Mouse (Mus musculus) heart, embryonic 15.5 days (tissue): ENCODE measurements around the gene Filip1. TPM values are rescaled to one million over a fixed set of nuclear protein-coding genes. Genes with fewer than 3 reads are reported as not detected.
A peak's percentile ranks its signal among the peaks of the same experiment; 100 is the strongest.

Source experiments
- ATAC-seq: fragments of 200-750 bp; cut with Nextera tagmentation; replicated peaks from 2 replicates; pipeline ENCODE4 v1.8.0; 2017; ENCODE audit warnings: low read depth, moderate TSS enrichment; ENCODE audit not compliant: insufficient number of reproducible peaks, insufficient read depth, low FRiP score
- H3K27ac ChIP-seq: fragments of 300-500 bp; sonication (generic); 2 replicates; pipeline ENCODE4 v1.5.1; 2015; ENCODE audit warnings: mild to moderate bottlenecking, inconsistent platforms
- H3K27me3 ChIP-seq: fragments of 300-500 bp; sonication (generic); 2 replicates; pipeline ENCODE4 v1.6.1; 2015; ENCODE audit warnings: inconsistent platforms
- H3K36me3 ChIP-seq: fragments of 300-500 bp; sonication (generic); 2 replicates; pipeline ENCODE4 v1.6.1; 2015; ENCODE audit warnings: mild to moderate bottlenecking, inconsistent platforms
- H3K4me1 ChIP-seq: fragments of 300-500 bp; sonication (generic); replicated peaks from 2 replicates; pipeline ENCODE4 v1.6.1; 2015; ENCODE audit warnings: inconsistent platforms
- H3K4me2 ChIP-seq: fragments of 300-500 bp; sonication (generic); 2 replicates; pipeline ENCODE4 v1.6.1; 2015; ENCODE audit warnings: inconsistent platforms, mild to moderate bottlenecking, moderate library complexity
- H3K4me3 ChIP-seq: fragments of 300-500 bp; sonication (generic); 2 replicates; pipeline ENCODE4 v1.5.1; 2015; ENCODE audit warnings: mild to moderate bottlenecking, inconsistent platforms
- H3K9ac ChIP-seq: fragments of 300-500 bp; sonication (generic); 2 replicates; pipeline ENCODE4 v1.6.1; 2015; ENCODE audit warnings: mild to moderate bottlenecking, inconsistent platforms
- H3K9me3 ChIP-seq: fragments of 300-500 bp; sonication (generic); replicated peaks from 2 replicates; pipeline ENCODE4 v1.6.1; 2016; ENCODE audit warnings: inconsistent platforms
- WGBS: fragments of 180-500 bp; shearing (Covaris S2); methylation state at CpG from one replicate; pipeline ENCODE4 v1.1.7; 2015; ENCODE audit warnings: mixed read lengths; 5-methylcytosine and 5-hydroxymethylcytosine counted together
- polyA plus RNA-seq: library from polyadenylated mRNA; unstranded; fragments of >200 nt; fragmentation: Nextera tagmentation; extraction: Ambion mirVana; gene quantifications from 2 replicates; pipeline ENCODE4 v1.2.1, GENCODE M21; 2015

Gene Filip1
- polyA plus RNA-seq, 1 experiment from 2014 or later: 36.6 TPM

DNA sequence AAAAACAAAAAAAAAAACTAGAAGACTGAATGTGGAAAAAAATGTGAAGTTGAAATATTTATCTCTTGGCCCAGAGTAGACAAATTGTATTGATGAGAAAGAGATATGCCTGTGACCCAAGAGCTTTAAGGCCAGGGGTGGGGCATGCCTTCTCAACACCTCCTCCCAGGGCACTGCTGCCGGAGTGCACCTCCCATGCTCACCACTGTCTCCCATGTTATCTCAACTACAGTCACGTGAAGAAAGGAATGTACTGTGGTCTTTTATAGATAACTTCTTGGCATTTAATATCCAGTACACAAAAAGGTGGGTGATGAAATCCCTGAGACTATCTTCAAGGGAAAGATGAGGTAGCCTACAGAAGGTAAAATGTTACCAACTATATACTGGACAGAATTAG, 64.7 kb downstream of the Filip1 start:
- 0 out of 2 replicates have a peak overlapping the region, but pooled peaks have one; percentile 32 for H3K27ac ChIP-seq
- no peak for ATAC-seq
- peaks cover 5% of the 10 kb centered on the region; the same call in 1 of the 2 replicates for H3K36me3 ChIP-seq
- 16% methylated on average over 2 of the region's 2 CpGs for WGBS
- peaks cover 43% of the 10 kb centered on the region for H3K4me1 ChIP-seq
- no peak overlapping the region for H3K9ac ChIP-seq
- H3K9me3 ChIP-seq: no peaks in the 10 kb centered on the region
- H3K27me3 ChIP-seq: no peaks in the 10 kb centered on the region
- H3K4me2 ChIP-seq: no peak overlapping the region
- H3K4me3 ChIP-seq: no peak overlapping the region

DNA sequence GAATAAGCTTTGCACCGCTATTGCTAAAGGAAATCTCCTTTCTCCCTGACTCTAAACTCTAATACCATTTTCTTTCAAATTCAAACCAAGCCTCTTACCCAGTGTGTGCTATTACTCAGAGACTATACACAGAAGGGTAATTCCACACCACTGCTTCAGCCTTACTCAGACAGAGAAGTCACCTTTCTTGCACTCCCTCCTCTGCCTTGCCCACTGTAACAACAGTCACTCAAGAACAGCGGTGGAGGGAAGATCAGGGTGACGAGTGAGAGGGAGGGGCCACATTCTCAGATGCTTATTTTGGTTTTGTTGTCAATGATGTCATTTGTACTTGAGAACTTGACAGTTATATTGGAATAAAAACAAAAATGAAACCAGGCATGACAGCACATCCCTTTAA, 65.2 kb downstream of the Filip1 start:
- Histone ChIP-seq H3K9ac (no peak overlapping the region), H3K27ac (peak overlapping the region; percentile 32; the same call in 1 of the 2 replicates), H3K4me3 (no peak overlapping the region), H3K27me3 (no peaks in the 10 kb centered on the region), H3K4me1 (peaks cover 38% of the 10 kb centered on the region), H3K9me3 (no peaks in the 10 kb centered on the region), H3K4me2 (no peak overlapping the region), H3K36me3 (peaks cover 5% of the 10 kb centered on the region; the same call in 1 of the 2 replicates)
- ATAC-seq: no peak
- WGBS: 53% methylated on average over 3 of the region's 3 CpGs

DNA sequence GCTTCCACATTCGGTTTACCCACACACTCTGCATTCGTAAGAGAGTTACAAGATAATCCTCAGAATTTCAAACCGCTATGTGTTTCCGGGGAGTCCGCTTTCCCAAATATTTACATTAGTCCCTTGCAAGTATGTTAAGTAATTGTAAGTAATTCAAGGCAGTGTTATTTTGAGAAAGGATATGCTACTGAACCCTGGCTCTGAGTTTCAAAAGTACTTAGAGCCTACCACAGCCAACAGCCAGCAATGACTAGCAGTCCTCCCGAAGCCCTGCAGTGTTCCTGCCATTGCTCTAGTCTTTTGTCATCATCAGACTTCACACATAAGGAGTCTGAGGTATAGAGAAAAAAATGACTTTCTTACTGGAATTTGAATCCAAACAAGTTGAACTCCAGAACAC, 67.8 kb downstream of the Filip1 start:
- Histone ChIP-seq H3K27me3 (no peaks in the 10 kb centered on the region), H3K4me1 (peaks cover 20% of the 10 kb centered on the region), H3K27ac (no peak overlapping the region), H3K4me2 (no peak overlapping the region), H3K9ac (no peak overlapping the region), H3K36me3 (no peaks in the 10 kb centered on the region), H3K4me3 (no peak overlapping the region), H3K9me3 (no peaks in the 10 kb centered on the region)
- 60% methylated on average over 6 of the region's 6 CpGs for WGBS
- no peak for ATAC-seq

DNA sequence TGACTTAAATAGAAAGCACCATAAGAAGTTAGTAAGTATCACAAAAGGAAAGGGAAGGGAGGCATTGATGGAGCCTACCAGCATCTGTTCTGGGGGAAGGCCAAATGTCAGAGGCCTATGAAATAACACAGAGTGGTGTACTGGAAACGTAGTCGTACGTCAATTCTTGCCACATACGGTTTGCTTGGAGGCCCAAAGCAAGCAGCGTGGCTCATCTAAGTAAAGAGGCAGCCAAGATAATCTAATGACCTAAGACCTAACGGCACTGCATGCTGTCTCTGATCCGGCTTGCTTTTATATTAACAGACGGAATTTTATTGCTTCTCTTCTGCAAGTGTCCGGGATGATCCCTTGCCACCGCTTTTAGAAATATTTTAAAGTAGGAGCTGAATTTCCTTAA, 68.7 kb downstream of the Filip1 start:
- H3K9ac ChIP-seq: no peak overlapping the region
- no peak overlapping the region for H3K4me2 ChIP-seq
- H3K4me1 ChIP-seq: peaks cover 20% of the 10 kb centered on the region
- H3K27me3 ChIP-seq: no peaks in the 10 kb centered on the region
- 56% methylated on average over 10 of the region's 10 CpGs for WGBS
- H3K4me3 ChIP-seq: no peak overlapping the region
- no peaks in the 10 kb centered on the region for H3K36me3 ChIP-seq
- ATAC-seq: no peak
- H3K9me3 ChIP-seq: no peaks in the 10 kb centered on the region
- no peak overlapping the region; the same call in 1 of the 2 replicates for H3K27ac ChIP-seq

DNA sequence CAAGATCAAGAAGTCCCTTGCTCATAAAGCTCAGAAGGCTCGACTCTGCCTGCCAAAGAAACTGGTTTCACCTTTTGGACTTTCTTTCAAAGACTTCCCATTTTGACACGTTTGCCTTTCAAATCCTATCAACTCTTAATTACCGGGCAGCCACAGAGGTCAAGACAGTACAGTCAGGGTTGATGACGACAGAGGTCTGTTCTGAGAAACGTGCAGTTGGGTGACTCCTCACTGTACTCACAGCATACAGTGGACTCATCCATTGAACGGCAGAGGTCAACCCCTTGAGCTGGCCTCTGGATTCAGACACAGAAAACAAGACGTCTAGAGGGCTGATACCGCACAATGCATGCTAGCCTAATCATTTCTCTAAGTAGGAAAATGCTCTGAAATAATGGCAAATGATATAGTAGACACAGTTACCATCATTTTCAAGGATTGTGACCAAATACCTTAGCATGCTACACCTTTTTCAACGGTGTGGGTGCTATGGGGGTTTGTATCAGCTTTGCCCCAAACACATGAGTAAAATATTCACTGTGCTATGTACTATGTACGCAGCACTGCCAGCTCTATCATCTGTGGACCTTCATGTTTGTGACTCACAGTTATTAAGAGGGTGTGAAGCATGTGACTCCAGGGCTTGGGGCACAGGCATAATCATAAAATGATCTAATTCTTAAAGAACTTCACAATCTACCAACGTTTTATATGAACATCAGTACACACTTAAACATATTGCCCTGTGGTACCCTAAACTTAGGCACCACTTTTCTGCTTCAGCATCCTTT, 74.0 kb downstream of the Filip1 start:
- no peak for ATAC-seq
- no peak overlapping the region for H3K9ac ChIP-seq
- H3K36me3 ChIP-seq: no peaks in the 10 kb centered on the region
- H3K9me3 ChIP-seq: no peaks in the 10 kb centered on the region
- no peak overlapping the region for H3K4me2 ChIP-seq
- H3K4me1 ChIP-seq: peaks cover 7% of the 10 kb centered on the region
- H3K27ac ChIP-seq: no peak overlapping the region
- no peaks in the 10 kb centered on the region for H3K27me3 ChIP-seq
- WGBS: 50% methylated on average over 11 of the region's 11 CpGs
- no peak overlapping the region for H3K4me3 ChIP-seq

DNA sequence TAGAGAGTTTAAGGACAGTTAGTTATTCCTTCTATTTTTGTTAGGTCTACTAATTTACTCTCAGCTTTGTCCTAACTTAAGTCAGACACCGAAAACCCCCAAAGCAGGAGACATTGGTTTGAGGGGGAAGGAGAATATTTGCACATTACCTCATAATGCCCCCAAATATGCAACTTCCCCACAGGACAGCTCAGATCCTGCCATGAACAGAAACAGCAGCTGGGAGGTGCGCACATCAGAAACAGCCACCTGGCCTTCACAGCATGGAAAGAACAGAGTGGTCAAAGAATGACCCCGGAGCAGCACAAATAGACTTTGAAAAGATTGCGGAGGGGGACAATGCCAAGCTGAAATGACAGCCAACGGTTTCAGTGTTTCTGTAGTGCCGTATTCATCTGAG, 75.1 kb downstream of the Filip1 start:
- no peak overlapping the region for H3K9ac ChIP-seq
- H3K27ac ChIP-seq: no peak overlapping the region
- H3K4me1 ChIP-seq: peaks cover 7% of the 10 kb centered on the region
- no peak overlapping the region for H3K4me2 ChIP-seq
- 82% methylated on average over 6 of the region's 6 CpGs for WGBS
- no peak for ATAC-seq
- no peaks in the 10 kb centered on the region for H3K27me3 ChIP-seq
- no peak overlapping the region for H3K4me3 ChIP-seq
- H3K36me3 ChIP-seq: no peaks in the 10 kb centered on the region
- no peaks in the 10 kb centered on the region for H3K9me3 ChIP-seq

DNA sequence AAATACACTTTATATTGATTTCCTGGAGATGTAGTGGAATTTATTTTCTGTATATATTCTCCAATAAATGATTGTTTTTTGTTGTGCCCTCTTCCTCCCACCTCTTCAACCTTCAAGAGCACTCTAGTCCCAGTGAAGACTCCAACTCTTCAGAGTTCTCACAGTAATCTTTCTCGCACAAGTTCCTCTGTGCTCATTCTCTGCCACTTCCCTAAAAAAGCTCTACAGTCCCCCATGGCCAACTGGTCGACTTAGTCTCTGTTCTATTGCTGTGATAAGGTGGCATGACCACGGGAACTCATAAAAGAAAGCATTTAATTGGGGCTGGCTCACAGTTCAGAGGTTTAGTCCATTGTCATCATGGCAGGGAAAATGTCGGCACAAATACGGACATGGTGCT, 80.1 kb downstream of the Filip1 start:
- H3K27me3 ChIP-seq: no peaks in the 10 kb centered on the region
- no peak overlapping the region for H3K4me2 ChIP-seq
- peaks cover 10% of the 10 kb centered on the region for H3K4me1 ChIP-seq
- no peak overlapping the region for H3K4me3 ChIP-seq
- H3K9me3 ChIP-seq: no peaks in the 10 kb centered on the region
- no peak overlapping the region for H3K9ac ChIP-seq
- H3K36me3 ChIP-seq: no peaks in the 10 kb centered on the region
- ATAC-seq: no peak
- WGBS: 86% methylated on average over 5 of the region's 5 CpGs
- H3K27ac ChIP-seq: no peak overlapping the region

DNA sequence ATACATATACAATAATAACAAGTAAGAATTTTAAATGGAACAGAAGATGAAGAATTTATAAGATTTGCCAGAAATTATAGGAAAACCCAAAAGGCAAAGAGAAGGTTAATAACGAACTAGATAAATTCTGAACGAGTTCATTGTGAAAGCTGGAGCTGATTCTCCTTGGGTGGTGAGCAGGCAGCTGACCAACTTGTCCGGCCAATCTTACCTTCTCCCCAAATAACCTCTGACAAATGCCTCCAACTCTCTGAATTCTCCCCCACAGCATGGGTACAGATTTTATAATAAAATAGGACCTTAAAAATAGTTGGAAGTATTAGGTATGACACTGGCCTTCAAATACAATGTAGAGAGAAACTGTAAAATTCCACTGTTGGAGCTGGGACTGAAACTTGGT, 84.6 kb downstream of the Filip1 start:
- ATAC-seq: no peak

DNA sequence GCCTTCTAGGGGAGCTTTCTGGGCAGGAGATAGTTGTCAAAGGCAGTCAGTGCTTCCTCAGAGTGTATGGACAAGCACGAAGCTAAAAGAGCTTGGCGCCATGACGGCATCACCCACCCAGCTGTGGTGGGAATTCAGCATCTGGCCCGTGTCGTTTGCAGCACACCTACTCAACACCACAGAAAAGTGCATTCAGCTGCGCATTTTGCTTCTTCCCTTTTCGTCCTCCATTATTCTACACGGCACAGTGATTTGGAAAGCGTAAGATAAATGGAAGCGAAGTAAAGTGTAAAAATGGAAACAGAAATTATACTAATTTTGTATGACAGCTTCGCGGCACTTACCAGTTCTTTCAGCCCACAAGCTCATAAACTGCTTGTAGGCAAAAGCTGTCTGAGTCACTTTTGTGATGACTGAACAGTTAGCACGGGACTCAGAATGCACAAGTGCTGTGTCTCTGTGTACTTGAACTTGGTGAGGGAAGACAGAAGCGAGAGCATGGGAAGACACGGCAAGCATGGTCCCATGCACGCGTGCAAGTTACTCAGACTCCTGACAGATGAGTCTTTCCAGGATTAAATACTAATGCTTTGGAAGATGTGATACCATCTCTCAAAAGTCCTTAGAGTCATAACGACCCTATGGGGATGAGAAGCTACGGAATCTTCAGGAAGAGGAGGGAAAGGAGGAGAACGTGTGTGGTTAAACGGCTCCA, 85.3 kb downstream of the Filip1 start:
- WGBS: 79% methylated on average over 21 of the region's 21 CpGs
- H3K4me1 ChIP-seq: peaks cover 29% of the 10 kb centered on the region
- H3K9me3 ChIP-seq: no peaks in the 10 kb centered on the region
- no peaks in the 10 kb centered on the region for H3K36me3 ChIP-seq
- no peaks in the 10 kb centered on the region for H3K27me3 ChIP-seq
- peak overlapping the region; percentile 48 for H3K27ac ChIP-seq
- no peak for ATAC-seq
- no peak overlapping the region for H3K4me2 ChIP-seq
- no peak overlapping the region for H3K4me3 ChIP-seq
- H3K9ac ChIP-seq: no peak overlapping the region

More for the DNA sequence above, 84.6 kb downstream of the Filip1 start:
- H3K4me1 ChIP-seq: peaks cover 25% of the 10 kb centered on the region
- H3K4me3 ChIP-seq: no peak overlapping the region
- no peaks in the 10 kb centered on the region for H3K9me3 ChIP-seq
- H3K36me3 ChIP-seq: no peaks in the 10 kb centered on the region
- whole genome bisulfite sequencing: 73% methylated on average over 3 of the region's 3 CpGs
- no peak overlapping the region for H3K4me2 ChIP-seq
- no peak overlapping the region for H3K27ac ChIP-seq
- H3K9ac ChIP-seq: no peak overlapping the region
- no peaks in the 10 kb centered on the region for H3K27me3 ChIP-seq

DNA sequence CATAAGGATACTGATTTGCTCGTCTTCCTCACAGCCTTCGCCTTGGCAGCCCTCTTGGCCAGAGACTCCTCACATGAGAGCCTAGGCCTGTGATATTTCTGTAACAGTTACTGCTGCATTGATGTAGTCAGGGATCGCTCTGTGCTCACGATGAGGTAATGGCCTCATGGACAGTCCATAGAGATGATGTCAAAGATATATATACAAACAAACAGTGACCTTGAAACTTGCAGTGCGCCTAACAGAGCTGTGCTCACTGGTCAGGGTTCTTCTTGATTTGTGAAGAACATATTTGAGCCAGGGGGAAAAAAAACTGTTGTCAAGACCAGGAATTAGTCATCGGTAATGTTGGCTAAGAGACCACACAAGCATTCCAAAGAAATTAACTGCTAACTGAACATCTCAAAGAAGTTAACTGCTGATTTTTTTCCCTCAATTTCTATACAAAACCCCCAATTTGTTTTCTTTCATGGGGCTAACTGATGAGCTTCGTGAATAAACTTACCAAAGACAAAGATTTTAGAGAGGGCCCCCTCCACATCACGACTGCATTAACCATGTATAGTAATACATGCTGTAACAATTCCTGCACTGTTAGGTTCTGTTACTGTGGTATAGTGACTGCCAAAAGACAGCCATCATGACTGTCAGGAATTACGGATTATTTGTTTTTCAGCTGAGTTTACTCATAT, 86.0 kb downstream of the Filip1 start:
- peak overlapping the region; percentile 48 for H3K27ac ChIP-seq
- no peak overlapping the region for H3K4me3 ChIP-seq
- 47% methylated on average over 9 of the region's 9 CpGs for WGBS
- H3K36me3 ChIP-seq: no peaks in the 10 kb centered on the region
- H3K27me3 ChIP-seq: no peaks in the 10 kb centered on the region
- peaks cover 36% of the 10 kb centered on the region for H3K4me1 ChIP-seq
- ATAC-seq: peak; percentile 41
- H3K9ac ChIP-seq: no peak overlapping the region
- no peak overlapping the region for H3K4me2 ChIP-seq
- no peaks in the 10 kb centered on the region for H3K9me3 ChIP-seq

DNA sequence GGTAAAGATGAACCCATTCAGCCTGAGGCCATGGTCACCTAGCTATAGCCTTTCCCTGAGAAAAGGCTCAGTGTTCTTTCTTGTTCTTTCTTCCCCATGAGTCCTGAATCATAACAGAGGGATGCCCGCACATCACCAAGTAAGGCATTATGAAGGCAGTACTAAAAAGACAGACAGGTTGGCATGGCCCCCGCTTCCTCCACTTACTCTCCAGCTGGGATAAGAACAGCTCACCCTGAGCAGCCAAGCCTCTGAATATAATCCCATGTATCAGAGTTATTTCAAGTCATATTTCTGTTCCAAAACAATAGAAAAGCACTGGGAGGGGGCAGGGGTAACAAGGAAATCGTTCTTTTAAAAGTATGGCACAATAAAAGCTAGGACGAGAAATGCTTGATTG, 86.7 kb downstream of the Filip1 start:
- Histone ChIP-seq H3K9me3 (no peaks in the 10 kb centered on the region), H3K4me1 (peaks cover 37% of the 10 kb centered on the region), H3K27ac (peak overlapping the region; percentile 48), H3K4me3 (no peak overlapping the region), H3K36me3 (no peaks in the 10 kb centered on the region), H3K9ac (no peak overlapping the region), H3K4me2 (no peak overlapping the region), H3K27me3 (no peaks in the 10 kb centered on the region)
- 71% methylated on average over 4 of the region's 4 CpGs for WGBS
- ATAC-seq: no peak
